Mouse (Mus musculus) fibroblast of lung, adult 2 months (primary cell): Measurements from ENCODE around the gene Ccdc151.
A peak's percentile ranks its signal among the peaks of the same experiment; 100 is the strongest.

Experiments
- DNase-seq: peaks from one replicate; pipeline ENCODE4 v3.0.0-alpha.2; 2011; ENCODE audit warnings: low read depth

Gene Ccdc151

DNA sequence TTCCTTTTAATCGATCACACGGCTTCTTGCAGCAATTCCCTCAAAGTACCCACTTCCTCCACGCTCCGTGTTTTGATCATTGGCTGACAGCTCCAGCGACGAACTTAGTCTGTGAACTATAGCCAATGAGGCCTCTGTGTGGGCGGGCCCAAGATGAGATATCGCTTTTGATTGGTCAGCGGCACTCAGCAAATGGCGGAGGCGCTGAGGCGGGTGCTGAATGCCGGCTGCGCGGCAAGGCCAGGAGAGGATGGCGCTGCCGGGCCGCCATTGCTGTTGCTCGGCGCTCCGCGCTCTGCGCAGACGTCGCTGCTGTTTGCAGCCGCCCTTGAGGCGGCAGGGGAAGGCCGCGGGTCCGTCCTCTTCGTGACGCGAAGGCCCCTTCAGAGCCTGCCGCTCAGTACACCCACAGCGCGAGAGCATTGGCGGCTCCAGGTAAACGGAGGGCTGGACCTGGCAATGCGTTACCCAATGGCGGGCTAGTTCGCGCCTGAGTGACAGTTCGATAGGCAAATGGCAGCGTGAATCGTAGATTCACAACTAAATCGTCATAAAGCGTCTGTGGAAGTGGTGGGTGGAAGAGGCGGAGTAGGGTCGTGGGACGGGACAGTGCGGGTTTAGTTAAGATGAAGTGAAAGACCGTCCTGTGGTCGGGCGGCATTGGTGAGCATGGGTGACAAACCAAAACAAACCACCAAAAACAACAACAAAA is 46.7 kb downstream of the Ccdc151 start, which contains the start of gene Swsap1:
TSS of gene Swsap1 (plus strand) at position 186 of the 712 bp plus-strand sequence.
- peak; percentile 98 for DNase-seq

DNA sequence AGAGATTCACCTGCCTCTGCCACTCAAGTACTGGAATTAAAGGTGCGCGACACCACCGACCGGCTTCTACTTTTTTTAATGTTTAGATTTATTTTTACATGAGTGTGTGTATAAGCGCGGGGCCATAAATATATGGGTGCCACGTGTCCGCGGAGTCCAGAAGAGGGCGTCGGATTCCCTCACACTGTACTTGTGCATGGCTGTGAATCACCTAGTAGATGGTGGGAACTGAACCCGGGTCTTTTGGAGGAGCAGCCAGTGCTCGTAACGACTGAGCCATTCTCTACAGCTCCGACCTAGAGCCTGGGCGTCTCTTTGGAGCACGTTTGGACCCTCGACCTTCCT is 47.2 kb downstream of the Ccdc151 start:
- DNase-seq: no peak

DNA sequence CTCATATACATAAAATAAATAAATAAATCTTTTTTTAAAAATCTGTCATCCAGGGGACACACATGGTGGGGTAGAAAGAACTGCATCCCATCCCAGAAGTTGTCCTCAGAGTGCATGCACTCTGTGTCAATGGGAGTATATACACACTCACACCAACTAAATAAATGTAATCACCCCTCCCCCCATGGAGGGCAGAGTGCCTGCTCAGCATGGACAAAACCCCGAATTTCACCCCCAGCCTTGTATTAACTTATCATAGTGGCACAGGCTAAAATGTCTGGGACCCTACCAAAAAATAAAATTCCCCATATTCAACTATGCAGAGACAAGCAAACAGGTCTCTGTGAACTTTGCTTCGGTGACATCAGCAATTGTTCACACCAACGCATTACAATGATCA is 47.8 kb downstream of the Ccdc151 start:
- DNase-seq: no peak

DNA sequence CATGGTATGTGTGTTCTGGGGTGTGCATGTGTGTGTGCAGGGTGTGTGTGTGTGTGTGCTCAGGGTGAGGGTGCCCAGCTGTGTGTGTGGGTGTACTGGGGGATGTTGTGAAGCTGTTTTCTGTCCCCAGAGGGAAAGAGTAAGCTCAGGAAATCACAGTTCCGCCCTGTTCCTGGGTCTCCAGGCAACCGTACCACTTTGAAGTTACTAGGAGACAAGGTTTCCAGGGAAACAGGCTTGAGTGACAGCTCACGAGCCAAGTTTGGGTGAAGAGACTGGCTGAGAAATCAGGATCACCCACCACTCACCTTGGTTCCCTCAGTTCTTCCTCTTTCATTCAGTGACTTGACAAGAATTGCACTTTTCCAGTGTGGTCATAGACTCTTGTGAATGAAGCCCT is 48.8 kb downstream of the Ccdc151 start:
- no peak for DNase-seq

DNA sequence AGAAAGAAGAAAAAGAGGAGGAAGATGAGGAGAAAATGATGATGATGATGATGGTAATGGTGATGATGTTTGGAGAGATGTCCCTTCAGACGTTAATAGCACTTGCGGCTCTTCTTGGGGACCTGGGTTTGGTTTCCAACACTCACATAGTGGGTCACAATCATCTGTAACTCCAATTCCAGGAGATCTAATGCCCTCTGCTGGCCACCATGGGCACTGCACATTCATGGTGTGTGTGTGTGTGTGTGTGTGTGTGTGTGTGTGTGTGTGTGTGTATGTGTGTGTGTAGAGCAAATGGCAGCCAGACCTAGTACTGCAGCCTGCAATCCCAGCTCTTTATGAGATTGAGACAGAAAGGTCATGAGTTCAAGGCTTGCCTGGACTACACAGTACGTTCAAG is 50.5 kb downstream of the Ccdc151 start:
- DNase-seq: no peak

DNA sequence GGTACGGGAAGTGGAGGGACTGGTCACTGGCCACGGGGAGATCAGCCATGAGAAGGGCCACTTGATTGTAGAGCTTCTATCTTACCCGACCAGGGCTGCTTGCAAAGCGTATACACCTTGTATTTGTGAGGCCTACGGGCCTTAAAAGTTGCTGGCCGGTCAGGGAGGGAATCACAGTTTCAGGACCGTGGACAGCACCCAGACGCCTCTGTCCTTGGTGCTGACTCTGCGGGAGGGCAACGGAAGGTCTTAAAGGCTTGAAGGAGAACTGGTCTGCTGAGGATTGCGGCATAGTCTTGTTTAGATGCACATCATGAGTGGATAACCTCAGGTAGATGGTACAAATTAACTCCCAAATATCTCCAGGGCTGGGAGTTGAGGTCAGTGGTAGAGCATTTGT is 52.1 kb downstream of the Ccdc151 start:
- no peak for DNase-seq

DNA sequence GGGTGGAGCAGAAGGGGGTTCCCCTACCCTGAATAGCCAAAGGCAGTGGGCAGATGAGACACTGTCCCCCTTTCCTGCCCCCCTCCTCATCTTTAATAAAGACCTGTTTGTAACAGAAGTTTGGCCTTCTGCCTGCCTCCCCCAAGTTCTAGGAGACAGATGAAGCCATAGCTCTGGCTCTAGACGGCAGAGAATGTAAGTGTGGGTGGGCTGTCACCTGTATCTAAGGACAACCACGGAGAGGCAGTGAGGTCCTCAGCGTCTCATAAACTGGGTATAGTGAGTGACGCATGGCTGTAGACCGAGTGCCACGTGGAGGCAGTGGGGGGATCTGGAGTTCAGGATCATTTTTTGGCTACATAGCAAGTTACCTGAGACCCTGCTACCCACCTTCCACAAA is 53.6 kb downstream of the Ccdc151 start:
- no peak for DNase-seq

DNA sequence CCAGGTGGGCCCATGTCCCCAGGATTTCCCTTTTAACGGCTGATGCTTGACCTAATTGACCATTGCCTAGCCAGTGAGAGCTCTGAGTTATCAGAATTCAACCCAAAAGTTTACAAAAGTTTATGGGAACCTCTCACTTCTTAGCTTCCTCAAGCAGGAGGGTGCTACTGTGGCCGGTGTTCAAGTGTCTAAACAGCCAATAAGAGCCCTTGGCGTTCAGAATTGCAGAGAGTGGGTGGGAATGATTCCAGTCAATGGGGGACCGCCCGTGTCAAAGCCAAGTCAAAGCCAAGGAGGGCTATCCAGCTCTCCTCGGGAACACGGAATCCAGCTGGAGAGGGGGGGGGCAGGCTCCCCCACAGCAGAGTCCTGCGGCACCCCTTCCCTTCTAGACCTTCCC is 54.3 kb downstream of the Ccdc151 start:
- DNase-seq: no peak

DNA sequence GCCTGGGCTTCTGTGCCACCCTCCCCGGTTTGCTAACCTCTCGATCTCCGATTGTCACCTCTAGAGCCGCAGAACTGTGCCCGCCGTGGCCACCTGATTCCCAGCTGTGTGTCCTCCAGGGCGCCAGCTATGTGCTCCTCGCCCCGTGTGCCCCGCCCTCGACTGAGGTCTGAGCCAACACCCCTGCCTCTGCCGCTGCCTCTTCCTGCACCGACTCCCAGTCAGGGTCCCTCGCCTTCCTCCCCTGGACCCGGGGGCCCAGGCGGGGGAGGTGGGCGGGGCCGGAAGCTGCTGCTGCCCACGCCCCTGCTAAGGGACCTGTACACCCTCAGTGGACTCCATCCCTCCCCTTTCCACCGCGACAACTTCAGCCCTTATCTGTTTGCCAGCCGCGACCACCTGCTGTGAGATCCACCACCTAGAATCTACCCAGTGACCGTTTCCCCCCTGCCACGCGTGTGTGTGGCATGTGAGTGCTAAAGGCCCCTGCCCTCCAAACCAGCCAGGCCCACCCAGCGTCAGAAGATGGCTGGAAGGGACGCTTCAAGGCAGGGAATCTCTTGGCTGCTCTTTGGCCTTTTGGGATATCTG is 54.8 kb downstream of the Ccdc151 start:
- no peak for DNase-seq

DNA sequence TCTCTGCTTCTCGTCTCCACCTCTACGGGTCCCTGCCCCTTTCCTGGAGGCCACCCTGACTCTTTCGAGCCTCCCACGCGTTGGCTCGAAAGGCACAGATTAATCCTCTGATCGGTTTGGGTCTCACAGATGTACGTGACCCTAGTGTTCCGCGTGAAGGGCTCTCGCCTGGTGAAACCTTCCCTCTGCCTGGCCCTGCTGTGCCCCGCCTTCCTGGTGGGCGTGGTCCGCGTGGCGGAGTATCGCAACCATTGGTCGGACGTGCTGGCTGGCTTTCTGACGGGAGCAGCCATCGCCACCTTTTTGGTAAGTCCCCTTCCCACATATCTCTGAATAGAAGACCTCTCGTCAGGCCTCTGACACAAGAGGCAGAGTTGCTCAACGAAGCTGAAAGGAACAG is 58.2 kb downstream of the Ccdc151 start:
- no peak for DNase-seq

DNA sequence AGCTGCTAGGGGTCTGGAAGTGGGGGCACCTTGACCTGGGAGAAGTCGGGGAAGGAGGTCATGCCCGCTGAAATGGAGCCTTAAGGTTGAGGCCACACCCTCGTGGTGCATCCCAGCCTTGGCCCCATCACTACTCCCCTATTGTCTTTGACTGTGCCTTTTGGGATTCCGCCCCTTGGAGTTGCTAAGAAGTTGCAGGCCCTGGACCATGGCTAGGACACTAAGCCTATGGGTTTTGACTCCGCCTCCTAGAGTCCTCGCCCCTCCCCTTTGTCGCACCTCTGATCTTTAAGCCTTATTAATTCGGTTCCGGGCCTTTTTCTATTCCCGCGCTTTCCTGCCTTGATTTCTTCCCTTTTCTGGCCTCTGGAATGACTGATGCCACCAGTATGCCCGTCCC is 58.8 kb downstream of the Ccdc151 start:
- no peak for DNase-seq

DNA sequence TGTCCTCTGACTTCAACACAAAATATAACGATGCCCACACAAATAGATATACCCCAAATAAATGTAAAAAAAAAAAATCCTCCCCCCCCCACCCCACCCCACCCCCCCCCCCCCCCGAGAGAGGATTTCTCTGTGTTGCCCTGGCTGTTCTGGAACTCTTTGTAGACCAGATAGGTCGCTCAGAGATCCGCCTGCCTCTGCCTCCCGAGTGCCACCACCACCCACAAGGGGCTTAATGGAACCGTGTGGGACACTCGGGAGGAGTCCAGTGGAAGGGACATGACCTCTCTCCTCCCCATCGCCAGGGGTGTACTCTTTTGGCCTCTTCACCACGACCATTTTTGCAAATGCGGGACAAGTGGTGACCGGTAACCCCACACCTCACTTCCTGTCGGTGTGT is 59.4 kb downstream of the Ccdc151 start:
- DNase-seq: no peak
